Mouse (Mus musculus) heart, postnatal 25 days (tissue): ENCODE measurements around the gene Zfp219. TPM values are rescaled to one million over a fixed set of nuclear protein-coding genes. Genes with fewer than 3 reads are reported as not detected.
"Not testable (repeated sequence)": the region's sequence is repeated elsewhere in the genome, so short reads cannot be mapped to it uniquely, and the experiment has no call there.

Experiments
- DNase-seq: peaks from one replicate; pipeline ENCODE4 v3.0.0; 2022; ENCODE audit warnings: low spot score
- intact Hi-C: fragments of 180-260 bp; cut with DNase I; formaldehyde crosslinking; loops from one replicate; pipeline ENCODE4 v1.15.1; 2025
- total RNA-seq, 2 experiments: library from RNA; stranded (reverse); gene quantifications; 2 replicates each; pipeline ENCODE4 v1.2.3; 2021

Gene Zfp219
- total RNA-seq: 10 to 100 TPM; 24.8 to 29.0 TPM

DNA sequence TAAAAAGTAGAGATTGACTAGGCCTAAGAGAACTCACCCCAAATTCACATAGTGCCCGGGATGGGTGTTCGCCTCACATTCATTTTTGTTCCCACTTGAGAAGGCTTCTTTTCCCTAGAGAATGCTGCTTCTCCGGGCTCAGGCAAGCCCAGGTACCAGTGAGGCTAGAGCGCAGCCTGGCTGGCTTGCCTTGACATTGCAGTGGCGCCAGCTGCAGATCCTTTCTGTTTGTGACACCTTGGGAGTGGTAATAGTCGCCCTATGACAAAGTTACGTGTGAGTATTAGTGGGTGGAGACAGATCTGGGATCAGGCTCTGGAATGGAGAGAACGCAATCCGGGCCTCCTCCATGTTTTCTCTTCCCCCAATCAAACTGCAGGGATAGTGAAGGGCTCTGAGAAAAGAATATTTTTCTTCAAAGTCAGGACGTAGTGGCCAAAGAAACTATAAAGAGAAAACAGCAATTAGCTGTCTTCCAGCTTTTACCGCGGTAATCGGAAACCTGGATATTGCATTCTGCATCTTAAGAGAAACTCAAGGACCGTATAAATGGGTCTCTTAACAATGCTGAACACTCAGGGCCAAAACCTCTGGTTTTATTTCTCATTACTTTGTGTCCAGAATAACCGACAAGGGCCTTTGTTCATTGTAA is at the start of gene Zfp219:
Gene Zfp219, minus strand, starts transcription at position 248 of the 652 bp plus-strand sequence.
- DNase-seq: peak; percentile 70
- intact Hi-C loops: loop anchor here (5.0 kb wide), 1 partner anchor 82 kb away; the partner anchor contains the start of gene Hnrnpc

DNA sequence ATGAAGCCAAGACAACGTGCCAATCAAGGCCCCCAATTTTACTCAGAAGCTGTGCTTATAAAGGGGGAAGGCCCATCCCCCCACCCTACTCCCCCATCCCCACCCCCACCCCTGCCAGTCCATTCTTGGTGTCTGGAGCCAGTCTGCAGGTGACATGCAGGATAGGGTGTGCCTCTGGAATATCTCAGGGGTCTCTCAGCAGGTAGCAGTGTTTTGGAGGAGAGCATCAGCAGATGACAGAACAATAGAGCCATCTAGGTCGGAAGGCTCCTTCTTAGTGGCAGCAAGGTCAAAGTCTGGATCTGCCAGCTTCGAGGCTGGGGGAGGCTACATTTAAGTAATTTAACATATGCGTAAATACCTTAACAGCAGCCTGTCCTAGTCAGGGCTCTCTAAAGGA is 45.6 kb upstream of the Zfp219 start:
- intact Hi-C loops: no loop called here
- DNase-seq: no peak

DNA sequence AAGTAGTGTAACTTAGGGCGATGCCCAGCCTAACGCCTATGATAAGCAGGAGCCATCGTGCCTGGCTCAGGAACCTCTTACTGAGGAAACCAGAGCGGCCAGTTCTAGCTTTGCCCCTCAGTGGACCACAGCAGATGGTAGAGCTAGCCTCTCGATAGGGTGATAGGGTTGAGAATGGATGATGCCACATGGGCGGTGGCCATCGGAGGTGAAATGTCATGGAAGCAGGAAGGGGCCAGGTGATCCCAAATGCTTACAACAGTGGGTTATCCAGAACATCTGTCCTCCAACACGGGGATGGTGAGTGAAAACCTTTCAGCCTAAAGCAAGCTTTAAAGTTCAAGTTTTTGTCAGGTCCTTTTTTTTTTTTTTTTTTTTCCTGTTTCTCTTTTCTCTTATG is 41.3 kb upstream of the Zfp219 start:
- intact Hi-C loops: no loop called here
- no peak for DNase-seq

DNA sequence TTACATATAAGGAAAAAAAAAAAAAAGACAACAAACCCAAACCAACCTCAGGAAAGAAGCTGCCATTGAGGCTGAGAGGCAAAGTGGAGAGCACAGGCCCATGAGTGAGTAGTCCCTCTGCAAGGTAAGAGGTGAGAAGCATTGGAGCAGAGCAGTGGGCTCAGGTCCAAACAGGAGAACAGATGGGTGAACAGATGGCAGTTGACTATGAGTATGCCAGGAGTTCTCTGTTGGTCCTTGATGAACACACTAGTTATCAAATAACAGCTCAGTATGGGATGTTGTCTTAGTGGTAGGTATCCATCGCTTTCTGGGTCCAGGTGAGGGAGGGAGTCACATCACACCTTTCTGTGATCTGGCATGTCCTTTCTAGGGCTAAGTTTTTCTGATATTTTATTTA is 40.3 kb upstream of the Zfp219 start:
- DNase-seq: no peak
- intact Hi-C loops: no loop called here

DNA sequence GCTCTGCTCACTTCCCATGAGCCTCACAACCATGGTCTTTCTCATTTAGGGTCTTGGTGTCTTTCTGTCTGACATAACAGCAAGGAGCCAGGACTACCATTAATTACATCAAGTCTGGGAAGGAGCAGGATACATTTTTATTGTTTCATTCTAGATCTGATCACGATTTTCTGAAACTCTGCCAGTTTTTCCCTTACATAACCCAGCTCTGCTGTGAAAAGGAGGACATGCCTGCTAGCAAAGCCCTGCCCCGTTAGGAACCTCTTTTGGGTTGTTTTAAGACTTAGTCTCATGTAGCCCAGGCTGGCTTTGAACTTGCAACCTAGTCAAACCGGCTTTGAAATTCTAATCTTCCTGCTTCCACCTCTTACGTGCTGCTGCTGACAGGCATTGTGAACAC is 39.4 kb upstream of the Zfp219 start:
- no peak for DNase-seq
- intact Hi-C loops: no loop called here

DNA sequence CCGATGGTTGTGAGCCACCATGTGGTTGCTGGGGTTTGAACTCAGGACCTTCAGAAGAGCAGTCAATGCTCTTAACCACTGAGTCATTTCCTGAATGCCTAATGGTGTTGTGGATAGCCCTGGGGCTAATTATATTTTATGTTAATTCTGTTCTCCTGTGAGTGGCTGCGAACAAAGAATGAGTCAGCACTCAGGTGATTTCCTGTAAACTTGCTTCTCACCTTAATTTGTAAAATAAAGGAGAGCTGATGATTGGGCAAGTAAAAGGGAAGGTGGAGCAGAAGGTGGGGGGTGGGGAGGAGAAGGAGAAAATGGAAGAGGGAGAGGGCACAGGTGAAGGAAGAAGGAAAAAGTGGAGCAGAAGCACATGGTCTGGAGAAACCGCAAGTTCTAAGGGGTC is 32.2 kb upstream of the Zfp219 start:
- DNase-seq, intact Hi-C loops: not testable (repeated sequence)

DNA sequence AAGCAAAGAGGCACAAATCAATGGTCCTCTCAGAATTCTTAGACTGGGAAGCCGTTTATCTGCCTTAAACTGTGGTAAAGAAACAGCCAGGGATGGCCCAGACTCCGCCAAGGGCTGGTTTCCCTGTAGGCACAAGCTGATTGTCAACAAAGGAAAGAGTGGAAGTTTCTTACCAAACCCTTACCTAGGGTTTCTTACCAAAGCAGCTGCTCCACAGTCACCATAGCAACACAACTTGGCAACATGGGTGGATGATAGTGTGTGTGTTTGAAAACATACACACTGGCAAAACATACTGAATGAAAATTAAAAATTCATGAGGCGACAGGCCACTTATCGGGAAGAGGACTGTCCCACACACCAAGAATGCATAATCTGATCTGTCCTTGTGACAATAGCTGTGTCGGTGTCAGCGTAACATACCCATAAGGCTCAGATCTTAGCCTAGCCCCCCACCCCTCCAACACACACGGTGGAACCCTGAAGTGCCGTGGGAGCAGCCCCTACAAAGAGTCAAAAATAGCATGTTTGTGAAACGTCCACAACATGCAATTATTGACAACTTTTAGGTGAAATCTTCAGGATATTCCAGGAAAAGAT is 25.5 kb upstream of the Zfp219 start:
- DNase-seq: no peak
- intact Hi-C loops: no loop called here

DNA sequence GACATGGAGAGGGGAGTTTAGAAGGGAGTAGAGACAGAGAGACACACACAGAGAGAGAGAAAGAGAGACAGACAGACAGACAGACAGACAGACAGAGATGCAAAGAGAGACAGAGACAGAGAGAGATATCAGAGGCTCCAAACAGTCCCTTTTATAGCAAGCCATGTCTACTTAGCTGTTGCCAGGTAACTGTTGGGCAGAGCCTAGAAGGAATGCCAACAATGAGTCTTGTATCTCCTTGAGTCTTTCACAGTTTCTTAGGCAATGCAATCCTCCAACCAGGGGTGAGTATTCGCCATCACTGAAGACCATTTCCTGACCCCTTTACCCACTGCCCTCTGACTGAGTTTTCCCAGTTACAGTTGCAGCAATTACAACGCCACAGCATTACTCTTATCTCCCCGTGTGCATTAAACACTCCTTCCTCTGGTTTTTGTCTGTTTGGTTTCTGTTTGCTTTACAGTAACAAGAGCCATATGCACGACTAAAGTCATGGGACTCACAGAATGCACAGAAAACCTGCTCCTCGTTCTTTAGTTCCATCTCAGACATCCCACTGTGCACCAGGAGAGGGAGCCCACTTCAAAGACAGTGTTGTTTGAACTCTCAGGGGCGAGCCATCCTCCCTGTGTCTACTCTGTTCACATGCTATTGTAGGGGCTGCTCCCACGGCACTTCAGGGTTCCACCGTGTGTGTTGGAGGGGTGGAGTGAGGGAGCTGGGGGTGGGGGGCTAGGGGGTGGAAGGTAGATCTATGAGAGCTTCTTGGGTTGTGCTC is 24.6 kb upstream of the Zfp219 start:
- intact Hi-C loops: no loop called here
- no peak for DNase-seq

DNA sequence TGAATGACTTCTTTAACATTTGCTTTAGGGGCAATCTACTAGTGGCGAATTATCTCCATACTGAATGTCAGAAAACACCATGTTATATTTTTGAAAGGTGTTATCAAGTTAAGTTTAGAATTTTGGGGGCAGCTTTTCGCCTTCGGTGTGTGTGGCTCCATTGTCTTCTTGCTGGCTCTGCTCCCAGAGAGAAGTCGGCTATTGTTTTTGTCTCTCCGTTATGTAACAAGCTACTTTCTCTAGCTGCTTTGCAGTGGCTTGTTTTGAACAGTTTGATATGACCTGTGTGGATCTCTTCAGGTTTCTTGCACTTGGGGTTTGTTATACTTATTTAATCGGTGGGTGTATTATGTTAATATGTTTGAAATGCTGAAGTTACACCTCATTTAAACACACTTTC is 22.9 kb upstream of the Zfp219 start:
- no peak for DNase-seq
- intact Hi-C loops: no loop called here

DNA sequence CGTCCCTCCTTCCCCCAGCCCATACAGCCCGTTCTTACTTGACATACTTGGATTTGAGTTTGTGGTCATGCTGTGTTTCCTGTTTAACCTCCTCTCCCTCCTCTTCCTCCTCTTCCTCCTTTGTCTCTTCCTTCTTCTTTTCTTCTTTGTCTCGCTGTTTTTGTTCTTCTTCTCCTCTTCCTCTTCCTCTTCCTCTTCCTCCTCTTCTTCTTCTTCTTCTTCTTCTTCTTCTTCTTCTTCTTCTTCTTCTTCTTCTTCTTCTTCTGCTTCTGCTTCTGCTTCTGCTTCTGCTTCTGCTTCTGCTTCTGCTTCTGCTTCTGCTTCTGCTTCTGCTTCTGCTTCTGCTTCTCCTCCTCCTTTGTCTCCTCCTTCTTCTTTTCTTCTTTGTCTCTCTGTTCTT is 21.8 kb upstream of the Zfp219 start, which contains the start of gene Olfr221:
Gene Olfr221, minus strand, starts transcription at position 101 of the 400 bp plus-strand sequence.
- DNase-seq, intact Hi-C loops: not testable (repeated sequence)

DNA sequence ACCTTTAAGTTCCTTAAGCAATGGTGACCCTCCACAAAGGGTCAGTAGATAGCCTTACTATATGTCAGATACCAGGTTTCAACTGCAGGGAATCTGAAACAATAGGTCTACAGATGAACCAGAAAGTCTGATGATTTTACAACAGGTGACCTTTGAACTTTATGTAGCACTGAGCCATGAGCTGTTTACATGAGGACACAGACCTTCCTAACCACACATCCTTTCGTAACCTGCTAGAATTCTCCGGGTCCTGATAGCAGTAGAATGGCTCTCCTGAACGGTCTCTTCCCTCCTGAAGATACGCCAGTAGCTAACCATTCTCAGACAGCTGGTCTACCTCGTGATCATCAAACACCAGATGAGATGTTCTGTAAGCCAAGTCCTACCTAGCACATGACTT is 18.8 kb upstream of the Zfp219 start:
- DNase-seq: no peak
- intact Hi-C loops: no loop called here

DNA sequence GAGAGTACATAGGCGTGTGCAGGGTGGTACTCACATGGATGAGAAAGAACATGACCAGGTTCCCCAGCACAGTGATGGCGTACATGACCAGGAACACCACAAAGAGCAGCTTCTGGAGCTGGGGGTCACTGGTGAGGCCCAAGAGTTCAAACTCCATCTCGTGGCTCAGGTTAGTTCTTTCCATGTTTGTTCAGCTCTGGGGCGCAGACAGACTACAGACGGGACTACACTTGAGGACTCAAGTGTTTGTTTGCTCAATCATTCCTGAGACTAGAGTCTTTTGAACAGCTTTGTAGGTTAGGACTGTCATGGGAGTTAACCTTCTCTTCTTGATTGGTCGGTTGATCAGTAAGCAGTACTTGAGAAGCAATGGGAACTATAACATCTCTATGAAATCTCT is 15.4 kb upstream of the Zfp219 start:
- intact Hi-C loops: no loop called here
- DNase-seq: no peak

DNA sequence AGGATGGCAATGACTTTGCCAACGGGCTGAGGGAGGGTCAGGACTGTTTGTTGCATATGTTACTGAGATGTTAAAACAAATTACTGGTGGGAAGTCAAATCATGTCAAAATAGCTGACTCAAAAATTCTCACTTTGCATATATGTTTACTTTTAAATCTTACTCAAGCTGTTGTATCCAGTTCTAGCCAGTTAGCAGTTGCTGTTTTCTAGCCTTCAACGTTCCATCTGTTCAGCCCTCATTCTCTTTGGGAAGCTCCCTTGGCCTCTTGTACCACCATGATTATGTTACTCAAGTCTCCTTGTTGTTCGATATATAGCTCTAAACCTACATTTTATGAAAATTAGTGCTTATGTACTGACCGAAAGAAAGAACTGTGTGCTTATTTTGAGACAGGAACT is 5.8 kb upstream of the Zfp219 start:
- DNase-seq: no peak
- intact Hi-C loops: no loop called here

DNA sequence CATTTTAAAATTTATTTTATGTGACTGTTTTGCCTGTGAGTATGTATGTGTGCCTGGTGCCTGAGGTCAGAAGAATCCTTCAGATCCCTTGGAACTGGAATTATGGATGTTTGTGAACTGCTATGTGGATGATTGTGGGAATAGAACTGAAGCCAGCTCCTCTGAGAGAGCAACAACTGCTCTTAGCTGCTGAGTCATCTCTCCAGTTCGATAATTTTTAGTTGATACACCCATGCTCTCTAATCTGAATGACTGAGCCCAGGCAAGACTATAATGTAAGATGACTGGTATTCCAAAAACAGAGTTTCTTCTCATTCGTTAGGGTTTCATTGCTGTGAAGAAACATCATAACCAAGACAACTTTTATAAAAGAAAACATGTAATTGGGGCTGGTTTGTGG is 3.6 kb upstream of the Zfp219 start:
- DNase-seq: no peak
- intact Hi-C loops: loop anchor here (5.0 kb wide), 1 partner anchor 78 kb away; the partner anchor contains the start of gene Hnrnpc

DNA sequence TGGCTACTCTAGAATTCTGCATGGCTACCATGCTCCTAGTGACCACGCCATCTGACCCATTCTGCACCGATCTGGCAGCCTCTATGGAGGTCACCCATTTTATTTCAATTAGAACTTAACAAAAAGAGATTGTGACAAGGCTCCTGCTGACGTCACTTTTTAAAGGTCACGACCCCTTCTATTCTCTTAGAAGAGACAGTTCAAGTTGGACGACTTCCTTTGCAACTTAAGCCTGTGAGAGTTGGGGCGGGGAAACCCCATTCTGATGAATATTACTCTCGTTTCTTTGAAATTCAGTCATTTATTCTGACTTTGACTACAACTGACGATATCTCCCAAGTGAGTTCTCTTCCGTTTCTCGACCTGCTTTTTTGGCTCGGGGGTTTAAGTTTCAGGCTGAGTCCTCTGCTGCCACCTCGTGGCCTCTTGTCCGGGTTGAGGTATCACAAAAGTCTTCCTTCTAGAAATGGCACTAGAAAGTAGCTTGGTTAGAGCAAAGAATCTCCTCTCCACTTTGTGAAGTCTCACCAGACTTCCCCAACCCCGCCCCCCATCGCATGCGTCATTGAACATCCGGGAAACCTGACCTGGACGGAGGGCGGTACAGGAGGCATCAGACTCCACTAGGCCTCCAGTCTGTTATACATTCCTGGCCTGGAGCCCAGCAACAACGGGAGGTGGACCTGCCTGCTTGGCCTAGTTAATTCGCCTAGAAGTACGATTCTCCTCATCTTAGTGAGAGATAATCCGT is 2.4 kb upstream of the Zfp219 start:
- intact Hi-C loops: loop anchor here (2.0 to 5.0 kb wide), 4 partner anchors 14 to 120 kb away; partner anchors contain the start of genes Arhgef40 and Hnrnpc
- DNase-seq: peak; percentile 73

DNA sequence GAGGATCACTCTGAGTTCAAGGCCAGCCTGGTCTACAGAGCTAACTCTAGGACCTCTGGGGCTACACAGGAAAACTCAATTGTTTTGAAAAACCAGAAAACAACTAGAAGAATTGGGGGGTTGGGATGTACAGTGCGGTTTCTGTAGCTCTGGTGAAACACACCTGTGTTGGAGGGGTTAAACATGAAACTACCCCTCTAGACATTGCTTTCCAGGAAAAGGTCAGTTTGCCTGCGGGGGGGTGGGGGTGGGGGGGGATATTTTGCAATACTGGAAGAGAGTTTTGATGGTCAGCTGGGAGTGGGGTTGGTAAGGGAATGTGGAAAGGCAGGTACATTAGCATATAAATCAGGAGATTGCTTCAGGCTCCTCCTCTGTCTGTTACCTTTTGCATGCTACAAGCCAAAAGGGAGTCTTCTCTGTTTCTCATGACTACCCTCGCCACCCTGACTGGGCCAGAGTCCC is 1.7 kb upstream of the Zfp219 start:
- intact Hi-C loops: loop anchor here (2.0 to 5.0 kb wide), 4 partner anchors 13 to 119 kb away; partner anchors contain the start of genes Arhgef40 and Hnrnpc

DNA sequence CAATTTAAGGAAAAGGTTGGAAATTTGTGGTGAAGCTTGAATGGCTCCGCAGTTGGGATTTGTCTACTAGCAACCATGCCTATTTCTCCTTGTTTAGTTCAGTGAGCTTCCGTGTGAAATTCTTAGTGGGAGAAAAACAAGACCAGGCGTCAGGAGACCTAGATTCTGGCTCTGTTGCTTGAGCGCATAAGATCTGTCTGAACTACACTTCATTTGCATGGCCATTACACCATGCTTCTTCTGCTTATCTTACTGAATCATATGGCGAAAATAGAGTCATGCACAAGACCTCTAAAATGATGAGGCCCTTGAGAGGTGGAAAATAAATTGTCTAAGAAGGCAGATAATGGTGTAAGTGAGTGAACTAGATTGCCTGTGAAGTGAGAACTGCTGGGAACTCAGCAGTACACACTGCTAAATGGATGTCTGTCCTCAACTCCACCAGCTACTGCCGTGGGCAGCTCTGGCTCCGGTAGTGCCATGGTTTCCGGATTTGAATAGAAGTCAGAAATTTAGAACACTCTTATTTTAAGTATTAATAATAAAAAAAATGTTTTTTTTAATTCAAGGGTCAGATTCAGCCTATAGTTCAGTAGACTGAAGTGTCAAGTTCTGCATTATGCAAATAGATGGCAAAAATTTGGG is 1.2 kb upstream of the Zfp219 start:
- no peak for DNase-seq
- intact Hi-C loops: loop anchor here (2.0 to 5.0 kb wide), 4 partner anchors 13 to 119 kb away; partner anchors contain the start of genes Arhgef40 and Hnrnpc

More for the DNA sequence above, 1.7 kb upstream of the Zfp219 start:
- no peak for DNase-seq

DNA sequence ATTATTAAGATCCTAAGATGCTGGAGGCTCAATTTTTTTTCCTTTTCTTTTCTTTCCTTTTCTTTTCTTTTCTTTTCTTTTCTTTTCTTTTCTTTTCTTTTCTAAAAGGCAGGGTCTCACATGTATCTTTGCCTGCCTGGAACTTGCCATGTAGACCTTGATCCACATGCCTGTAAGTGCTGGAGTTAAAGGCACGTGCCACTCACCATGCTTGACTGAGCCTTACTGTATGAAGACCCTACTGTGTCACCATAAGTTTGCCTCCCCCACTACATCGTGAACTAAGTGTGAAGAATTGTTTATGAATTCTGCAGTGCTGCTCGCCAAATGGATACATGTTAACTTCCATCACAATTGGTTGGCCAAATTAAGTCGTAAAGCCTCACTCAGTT is 601 bp upstream of the Zfp219 start:
- intact Hi-C loops: loop anchor here (5.0 kb wide), 1 partner anchor 81 kb away; the partner anchor contains the start of gene Hnrnpc

More for the DNA sequence above, 601 bp upstream of the Zfp219 start:
- DNase-seq: no peak
